Mouse (Mus musculus): ENCODE data around the gene Olfr95. TPM values are rescaled to one million over a fixed set of nuclear protein-coding genes. Genes with fewer than 3 reads are reported as not detected.

The Olfr95 gene
- total RNA-seq (2023): not detected

DNA sequence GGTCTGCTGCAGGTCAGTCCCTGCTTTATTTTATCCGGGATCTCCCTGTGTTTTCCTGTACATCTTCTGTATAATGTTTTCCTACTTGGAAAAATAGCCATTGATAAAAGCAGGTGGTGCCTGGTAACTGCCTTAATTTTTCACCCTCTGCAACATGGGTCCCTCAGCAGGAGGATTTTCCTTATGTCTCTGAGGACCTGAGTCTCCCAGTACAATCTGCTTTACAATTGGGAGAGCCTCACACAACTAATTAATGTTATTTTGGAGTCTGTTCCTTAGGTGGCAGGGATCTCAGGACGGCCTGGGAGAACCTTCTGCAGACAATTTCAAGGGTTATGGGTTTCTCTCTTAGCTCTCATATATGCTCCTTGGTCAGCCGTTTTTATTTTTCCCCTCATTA is at the start of gene Olfr95:
Gene Olfr95 (minus strand): TSS at position 101 of the 400 bp plus-strand sequence.

DNA sequence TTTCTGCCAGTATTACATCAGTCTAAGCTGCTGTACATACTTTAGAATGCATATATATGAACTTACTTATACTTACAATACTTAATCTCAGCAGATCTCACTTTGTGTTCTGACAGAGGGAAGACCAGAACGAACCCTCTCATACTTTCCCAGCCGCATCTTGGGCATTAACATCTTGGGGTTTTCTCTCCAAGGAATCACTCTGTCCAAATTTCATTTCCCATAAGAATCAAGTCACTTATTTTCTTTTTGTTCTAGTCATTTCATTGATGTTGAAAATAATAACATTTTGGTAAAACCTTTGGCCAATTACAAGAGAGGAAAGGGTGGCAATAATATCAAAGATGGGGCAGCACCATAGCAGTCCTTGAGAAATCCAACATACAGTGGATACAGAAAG is 24.3 kb upstream of the Olfr95 start, which contains the start of gene Olfr97:
Gene Olfr97 (minus strand): TSS at position 101 of the 400 bp plus-strand sequence.

DNA sequence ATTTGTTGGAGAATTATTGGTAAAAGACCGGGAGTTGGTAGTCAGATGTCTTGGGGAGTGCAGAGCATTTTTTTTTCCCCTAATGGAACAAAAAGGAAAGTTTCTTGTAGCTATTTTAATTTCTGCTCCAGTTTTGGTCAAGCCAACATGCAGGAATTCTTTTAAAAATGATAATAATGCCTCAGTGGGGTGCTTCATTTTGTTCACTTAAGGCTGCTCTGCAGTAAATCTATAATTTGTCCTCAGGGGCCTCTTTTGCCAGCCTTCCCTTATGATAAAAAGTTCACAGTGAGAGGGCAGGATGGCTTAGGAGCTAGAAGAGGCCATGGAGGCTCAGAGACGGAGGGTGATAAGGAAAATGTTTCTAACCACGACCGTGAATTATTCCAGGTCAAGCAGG is 6.9 kb upstream of the Olfr95 start, which contains the start of gene Olfr96:
Gene Olfr96 (plus strand): TSS at position 301 of the 400 bp plus-strand sequence.

DNA sequence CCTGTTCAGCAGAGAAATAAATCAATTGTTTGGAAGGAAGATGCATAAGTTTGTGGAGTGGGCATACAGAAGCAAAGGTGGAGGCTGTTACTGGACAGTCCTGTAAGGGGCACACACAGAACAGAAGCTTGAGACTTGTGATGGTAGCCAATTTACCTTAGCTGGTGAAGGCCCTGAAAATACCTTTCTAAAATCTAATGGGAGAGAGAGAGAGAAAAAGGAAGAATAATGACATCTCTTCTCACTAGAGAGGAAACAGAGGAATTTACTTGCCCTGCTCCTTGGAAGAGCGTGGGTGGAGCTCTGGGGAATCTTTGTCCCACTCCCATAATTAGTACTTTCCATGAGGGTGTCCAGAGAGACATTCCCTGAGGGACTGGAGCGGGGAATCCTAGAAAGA is 12.0 kb downstream of the Olfr95 start, which contains the start of gene Olfr94:
Gene Olfr94 (minus strand): TSS at position 101 of the 400 bp plus-strand sequence.

DNA sequence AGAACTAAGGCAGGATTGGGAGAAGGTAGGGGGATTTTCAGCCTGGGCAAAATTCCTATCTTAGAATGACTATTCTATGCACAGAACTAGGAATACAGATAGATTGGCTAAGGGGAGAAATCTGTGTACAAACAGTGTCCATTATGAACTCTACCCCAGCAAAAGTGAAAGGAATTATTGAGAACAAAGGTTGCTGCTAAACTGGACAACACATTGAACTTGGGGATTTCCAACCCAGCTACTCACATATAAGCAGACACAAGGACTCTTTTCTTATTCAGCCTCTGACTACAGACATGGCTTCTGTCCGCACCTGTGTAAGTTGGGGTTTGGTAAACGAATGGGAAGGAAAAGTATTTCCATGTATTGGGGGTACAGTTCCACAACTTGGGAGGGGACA is 19.3 kb downstream of the Olfr95 start, which contains the start of gene Ubd:
Gene Ubd (plus strand): TSS at position 237 of the 400 bp plus-strand sequence.

DNA sequence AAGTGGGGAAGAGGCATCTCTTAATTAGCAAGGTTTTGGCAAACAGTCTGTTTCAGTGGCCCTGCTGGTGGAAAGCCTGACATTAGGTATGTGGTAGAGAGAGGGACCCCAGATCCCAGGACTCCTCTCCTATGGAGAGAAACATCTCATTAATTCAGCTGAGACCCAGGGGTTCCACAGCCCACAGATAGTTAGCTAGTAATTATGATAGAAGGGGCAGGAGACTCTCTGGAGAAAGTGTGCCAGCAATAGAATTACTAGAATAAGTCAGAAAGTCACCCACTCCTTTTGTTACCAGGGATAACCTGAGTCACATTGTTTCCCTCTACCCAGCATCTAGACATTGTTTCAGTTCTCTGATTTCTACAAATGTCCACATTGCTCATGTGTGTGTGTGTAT is 51.5 kb downstream of the Olfr95 start, which contains the start of gene Olfr93:
Gene Olfr93 (minus strand): TSS at position 101 of the 400 bp plus-strand sequence.

Other genes with a start within 250 kb of the Olfr95 start
- gene 2410137M14Rik, start 231.9 kb downstream of the Olfr95 start, total RNA-seq (2023): not detected
- gene H2-M5, start 223.6 kb downstream of the Olfr95 start, total RNA-seq (2023): not detected
- gene Zfp57, start 212.0 kb downstream of the Olfr95 start, total RNA-seq (2023): not detected
- not detected for gene Mog, start 189.7 kb downstream of the Olfr95 start, total RNA-seq (2023)
- gene Gabbr1, start 167.2 kb downstream of the Olfr95 start, total RNA-seq (2023): 100 to 1,000 TPM; 119 to 127 TPM
- gene Olfr90, start 124.6 kb downstream of the Olfr95 start, total RNA-seq (2023): not detected
- not detected for gene Olfr91, start 114.8 kb downstream of the Olfr95 start, total RNA-seq (2023)
- not detected for gene Olfr92, start 93.0 kb downstream of the Olfr95 start, total RNA-seq (2023)
- gene Olfr93, start 51.6 kb downstream of the Olfr95 start, total RNA-seq (2023): not detected
- gene Ubd, start 19.2 kb downstream of the Olfr95 start, total RNA-seq (2023): not detected
- not detected for gene Olfr94, start 12.1 kb downstream of the Olfr95 start, total RNA-seq (2023)
- gene Olfr96, start 7.0 kb upstream of the Olfr95 start, total RNA-seq (2023): not detected
- not detected for gene Olfr97, start 24.2 kb upstream of the Olfr95 start, total RNA-seq (2023)
- not detected for gene Olfr98, start 50.6 kb upstream of the Olfr95 start, total RNA-seq (2023)
- gene H2-M3, start 57.1 kb upstream of the Olfr95 start, total RNA-seq (2023): 1 to 10 TPM; 5.8 to 6.0 TPM
- not detected for gene Olfr99, start 70.3 kb upstream of the Olfr95 start, total RNA-seq (2023)
- gene Olfr101, start 91.2 kb upstream of the Olfr95 start, total RNA-seq (2023): not detected
- gene Olfr102, start 103.9 kb upstream of the Olfr95 start, total RNA-seq (2023): not detected
- gene Olfr103, start 126.6 kb upstream of the Olfr95 start, total RNA-seq (2023): not detected
- not detected for gene Olfr104-ps, start 146.5 kb upstream of the Olfr95 start, total RNA-seq (2023)
- not detected for gene Olfr105-ps, start 165.9 kb upstream of the Olfr95 start, total RNA-seq (2023)
- gene Olfr106-ps, start 177.3 kb upstream of the Olfr95 start, total RNA-seq (2023): not detected
- not detected for gene Olfr107, start 186.1 kb upstream of the Olfr95 start, total RNA-seq (2023)
- not detected for gene Olfr108, start 232.4 kb upstream of the Olfr95 start, total RNA-seq (2023)
- not detected for gene Olfr109, start 245.8 kb upstream of the Olfr95 start, total RNA-seq (2023)

Data from neutrophil, adult 59 days (primary cell).